Mouse (Mus musculus): ENCODE results near the gene Vezt.

GRCm38 (mm10) chr10:94017455-94017854, 18.2 kb downstream of the Vezt start:
- TF ChIP-seq CHD2 (IDR thresholded peaks at IDR 0.05; ENCODE audit: low read depth, low read length) (no peak), HCFC1 (IDR thresholded peaks at IDR 0.05; ENCODE audit: borderline replicate concordance, insufficient read depth, low read length) (no peak)
